Mouse (Mus musculus) left cerebral cortex, adult 8-10 months (tissue): Measurements from ENCODE around the gene Stx16. TPM values are rescaled to one million over a fixed set of nuclear protein-coding genes. Genes with fewer than 3 reads are reported as not detected.
A peak's percentile ranks its signal among the peaks of the same experiment; 100 is the strongest.

Source experiments
- DNase-seq, 2 experiments: peaks; one replicate each; pipeline ENCODE4 v3.0.0; 2022; ENCODE audit warnings: low spot score in 2 of 2
- total RNA-seq, 4 experiments: library from RNA; stranded (reverse); gene quantifications; 2 replicates each; pipeline ENCODE4 v1.2.4; 2022

The Stx16 gene
- 10 to 100 TPM; 60.0 to 66.7 (median 63.1) TPM for total RNA-seq

DNA sequence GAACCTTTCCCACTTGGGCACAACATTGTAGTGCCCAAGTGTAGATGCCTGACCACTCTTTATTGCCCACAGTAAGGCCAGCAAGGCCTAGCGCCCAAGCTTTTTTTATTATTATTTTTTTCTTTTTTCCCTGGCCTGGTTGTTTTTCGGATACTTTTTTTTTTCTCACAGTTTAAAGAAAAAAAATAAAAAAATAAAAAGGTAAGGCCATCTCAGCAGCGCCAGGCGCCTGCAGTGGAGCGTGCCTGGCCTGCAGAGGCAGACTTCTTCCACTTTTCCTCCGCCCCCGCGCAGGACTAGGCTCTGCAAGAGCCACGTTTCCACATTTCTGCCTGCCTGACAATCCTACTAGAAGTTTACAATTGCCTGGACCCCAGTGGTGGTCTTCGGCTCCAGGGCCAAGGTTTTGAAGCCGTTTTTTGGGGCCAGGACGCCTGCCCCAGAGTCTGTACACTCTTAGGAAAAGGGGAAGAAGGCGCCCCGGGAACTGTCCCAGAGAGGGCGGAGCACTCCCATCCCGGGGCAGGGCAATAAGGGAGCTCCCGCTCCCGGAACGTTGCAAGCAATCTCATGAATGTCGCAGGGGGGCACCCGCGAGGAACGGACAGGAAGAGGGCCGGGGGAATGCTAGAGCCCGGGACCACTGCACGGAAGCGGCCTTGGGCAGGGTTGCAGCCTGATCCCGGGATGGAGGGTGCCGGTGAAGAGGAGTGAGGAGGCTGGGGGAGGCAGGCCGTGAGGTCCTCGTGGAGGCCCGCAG lies at the start of gene Stx16:
Gene Stx16, plus strand, starts transcription at position 636 of the 760 bp plus-strand sequence.
- DNase-seq, result peak; percentile 85 to 97

DNA sequence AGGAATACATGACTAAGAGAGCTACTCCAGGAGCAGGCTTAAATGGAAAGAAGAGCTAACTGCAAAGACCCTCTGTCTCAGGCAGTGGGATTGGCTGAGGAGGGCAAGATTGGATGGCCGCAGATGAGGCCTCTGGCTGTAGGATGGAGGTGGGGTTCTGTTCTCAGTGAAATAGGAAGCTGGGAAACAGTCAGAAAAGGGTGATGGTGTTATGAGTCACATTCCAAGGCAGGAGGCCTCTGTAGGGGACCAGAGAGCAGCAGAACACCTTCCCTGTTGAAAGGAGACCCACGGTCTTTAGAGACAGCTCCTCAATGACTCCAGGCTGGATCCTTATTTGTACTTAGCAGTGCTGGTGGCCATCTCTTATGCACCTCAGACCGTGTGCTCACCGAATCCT lies 49.7 kb upstream of the Stx16 start:
- no peak for DNase-seq

DNA sequence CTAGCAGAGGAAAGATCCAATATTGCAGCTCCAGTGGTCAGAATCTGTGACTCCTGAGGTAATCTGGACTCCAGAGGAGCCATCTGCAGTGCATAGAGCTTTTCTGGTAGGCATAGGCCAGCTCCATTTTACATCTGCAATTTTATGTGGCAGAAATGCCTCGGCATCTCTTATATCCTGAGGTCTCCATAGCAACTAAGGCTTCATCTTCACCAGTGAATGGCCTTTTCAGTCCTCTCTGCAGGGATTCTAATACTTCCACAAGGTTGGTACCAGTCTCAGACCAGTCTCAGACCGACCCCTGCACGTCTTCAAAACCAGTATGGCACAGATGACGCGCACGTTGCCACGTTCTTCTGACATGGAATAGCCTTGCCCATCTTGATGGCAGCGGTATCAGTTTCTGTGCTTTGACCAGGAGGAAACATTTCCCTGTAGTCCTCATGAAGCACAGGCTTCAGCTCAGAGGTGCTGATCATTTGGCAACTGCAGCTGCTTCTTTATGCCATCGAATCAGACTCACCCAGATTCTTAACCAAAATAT lies 42.8 kb upstream of the Stx16 start:
- no peak for DNase-seq

DNA sequence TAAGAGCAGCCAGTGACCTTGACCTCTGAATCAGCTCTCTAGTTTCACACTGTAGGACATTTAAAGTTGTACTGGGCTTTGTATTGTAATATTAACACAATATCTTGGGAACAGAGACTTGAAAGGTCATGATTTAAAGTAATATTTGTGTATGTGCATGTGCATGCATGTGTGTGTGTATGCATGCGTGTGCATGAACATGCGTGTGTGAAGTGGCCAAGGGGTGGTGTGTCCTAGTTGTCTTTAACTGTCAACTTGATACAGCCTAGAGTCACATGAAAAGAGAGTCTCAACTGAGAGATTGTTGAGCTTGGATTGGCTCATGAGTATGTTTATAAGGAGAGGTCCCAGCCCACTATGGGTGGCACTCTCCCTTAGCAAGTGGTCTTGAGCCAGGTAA lies 28.5 kb upstream of the Stx16 start:
- DNase-seq, result no peak

DNA sequence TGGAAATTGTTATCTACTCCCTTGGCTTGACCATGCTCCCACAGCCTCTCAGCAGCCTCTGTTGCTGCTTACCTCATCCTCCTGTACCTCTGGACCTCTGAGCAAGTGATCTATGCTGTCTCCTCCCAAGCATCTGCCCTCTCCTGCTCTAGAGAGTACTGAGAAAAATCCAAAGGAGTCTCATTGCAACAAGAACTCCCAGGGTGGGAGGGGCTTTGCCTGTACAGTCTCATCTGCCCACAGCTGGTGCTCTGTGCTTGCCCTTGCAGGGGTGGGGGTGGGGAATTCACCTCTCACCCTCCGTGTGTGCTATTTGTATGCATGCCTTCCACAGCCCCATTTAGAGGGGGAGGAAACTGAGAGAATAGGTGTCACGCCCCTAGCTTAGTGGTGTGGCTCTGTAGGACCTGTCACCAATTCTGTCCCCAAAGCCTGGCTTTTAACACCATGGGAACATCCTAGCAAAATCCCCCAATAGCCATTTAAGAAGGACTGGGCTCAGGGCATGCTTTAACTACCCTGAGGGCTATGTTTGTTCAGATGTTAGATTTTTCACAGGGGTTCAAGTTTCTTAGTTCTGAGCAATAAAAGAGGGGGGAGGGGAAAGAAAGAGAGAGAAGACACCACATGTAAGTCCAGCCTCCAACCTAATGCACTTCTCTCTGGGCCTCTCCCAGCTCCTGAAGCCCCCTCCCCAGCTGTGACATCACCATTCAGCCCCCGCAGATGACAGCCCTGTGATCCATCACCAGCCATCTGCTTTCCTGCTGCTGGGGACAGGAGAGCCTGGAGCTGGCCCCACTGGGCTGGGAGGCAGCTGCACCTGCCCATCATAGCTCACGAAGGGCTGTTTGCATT lies 26.4 kb upstream of the Stx16 start:
- no peak for DNase-seq

DNA sequence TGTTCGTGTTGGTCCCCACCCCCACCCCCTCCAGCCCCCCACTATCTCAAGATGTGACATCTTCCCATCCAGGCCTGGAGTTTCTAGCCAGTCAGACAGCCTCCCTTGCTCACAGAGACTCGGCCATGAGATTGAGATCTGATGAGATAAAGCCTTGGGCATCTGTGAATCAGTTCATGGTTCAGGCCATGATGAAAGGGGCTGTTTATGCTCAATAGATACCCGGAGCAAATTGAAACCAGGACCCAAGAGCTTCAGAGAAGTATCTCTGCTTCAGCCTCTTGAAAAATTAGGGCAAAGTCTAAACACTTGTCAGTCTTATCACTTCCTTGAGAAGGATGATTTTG lies 25.8 kb upstream of the Stx16 start:
- DNase-seq, result no peak

DNA sequence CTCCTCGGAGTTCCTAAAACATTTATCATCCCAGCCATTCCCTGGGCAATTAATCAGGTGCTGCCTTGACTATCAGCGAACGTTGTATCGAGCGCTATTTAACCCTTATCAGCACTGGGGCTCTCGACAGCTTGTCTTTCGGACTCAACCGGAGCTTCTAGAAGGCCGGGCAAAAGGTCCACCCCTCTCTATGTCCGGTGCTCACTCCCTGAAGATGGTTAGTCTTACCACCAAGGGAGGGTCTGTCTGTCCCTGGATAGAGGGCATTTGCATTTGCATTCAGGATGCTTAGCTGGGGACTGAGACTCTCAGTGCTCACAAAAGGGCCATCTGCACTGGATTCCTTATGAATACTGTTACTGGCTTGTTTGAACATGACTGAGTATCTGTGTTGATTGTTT lies 25.0 kb upstream of the Stx16 start:
- no peak for DNase-seq

DNA sequence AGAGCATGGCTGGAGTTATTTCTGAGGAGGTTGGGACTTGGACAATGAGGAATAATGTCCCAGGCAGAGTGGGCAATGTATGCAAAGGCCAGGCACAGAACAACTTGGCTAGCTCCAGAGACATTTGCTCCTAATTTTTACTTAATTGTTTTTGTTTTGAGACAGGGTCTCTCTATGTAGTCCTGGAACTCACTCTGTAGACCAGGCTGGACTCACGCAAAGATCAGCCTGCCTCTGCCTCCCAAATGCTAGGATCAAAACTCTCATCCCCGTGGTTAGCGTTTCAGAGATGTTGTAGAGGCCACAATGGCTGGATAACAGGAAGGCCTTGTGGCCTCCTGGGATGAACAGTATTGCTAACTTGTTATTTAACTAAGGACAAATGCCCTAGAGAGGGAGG lies 21.6 kb upstream of the Stx16 start:
- no peak for DNase-seq

DNA sequence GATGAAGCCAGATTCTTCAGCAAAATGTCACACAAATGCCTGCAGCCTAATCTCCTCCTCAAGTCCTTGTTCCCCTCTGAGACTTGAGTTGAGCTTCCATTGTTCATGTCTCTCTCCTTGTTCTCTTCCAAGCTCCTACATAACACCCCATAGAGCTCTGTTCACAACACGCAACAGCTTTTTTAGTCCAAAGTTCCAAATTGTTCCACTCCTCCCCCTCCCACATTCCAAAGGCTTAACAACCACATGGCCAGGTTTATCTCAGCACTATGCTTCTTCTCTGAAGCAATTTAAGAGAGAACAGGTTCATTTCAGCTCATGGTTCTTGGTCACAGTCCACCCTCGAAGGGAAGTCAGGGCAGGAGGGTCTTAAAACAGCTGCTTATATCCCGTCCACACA lies 18.4 kb upstream of the Stx16 start:
- no peak for DNase-seq

DNA sequence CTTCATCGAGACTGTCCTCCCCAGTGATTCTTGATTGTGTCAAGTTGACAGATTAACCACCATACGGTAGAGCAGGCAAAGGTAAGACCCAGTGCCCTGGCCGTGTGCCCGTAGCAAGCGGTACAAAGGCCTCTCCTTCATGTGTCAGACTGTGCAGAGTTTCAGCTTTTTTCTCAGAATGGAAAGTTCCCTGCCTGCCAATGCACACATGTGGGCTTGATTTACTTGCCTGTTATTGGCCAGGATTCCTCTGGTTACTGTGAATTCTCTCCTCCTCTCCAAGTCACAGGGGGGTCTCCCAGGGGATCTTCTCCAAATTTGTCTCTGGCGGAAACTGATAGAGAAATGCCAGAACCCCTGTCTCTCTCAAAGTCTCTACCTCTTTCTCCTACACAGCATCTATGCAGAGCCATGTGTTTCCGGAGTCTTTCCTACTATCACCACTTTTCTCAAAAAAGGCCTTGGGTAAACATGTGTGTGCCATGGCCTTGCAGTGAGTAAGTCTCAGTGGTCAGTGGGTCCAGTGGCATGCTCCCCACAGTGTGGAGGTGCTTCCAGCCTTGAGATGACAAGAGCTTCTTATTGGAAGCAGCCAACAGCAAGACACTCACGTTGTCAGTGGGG lies 17.7 kb upstream of the Stx16 start:
- DNase-seq, result no peak

DNA sequence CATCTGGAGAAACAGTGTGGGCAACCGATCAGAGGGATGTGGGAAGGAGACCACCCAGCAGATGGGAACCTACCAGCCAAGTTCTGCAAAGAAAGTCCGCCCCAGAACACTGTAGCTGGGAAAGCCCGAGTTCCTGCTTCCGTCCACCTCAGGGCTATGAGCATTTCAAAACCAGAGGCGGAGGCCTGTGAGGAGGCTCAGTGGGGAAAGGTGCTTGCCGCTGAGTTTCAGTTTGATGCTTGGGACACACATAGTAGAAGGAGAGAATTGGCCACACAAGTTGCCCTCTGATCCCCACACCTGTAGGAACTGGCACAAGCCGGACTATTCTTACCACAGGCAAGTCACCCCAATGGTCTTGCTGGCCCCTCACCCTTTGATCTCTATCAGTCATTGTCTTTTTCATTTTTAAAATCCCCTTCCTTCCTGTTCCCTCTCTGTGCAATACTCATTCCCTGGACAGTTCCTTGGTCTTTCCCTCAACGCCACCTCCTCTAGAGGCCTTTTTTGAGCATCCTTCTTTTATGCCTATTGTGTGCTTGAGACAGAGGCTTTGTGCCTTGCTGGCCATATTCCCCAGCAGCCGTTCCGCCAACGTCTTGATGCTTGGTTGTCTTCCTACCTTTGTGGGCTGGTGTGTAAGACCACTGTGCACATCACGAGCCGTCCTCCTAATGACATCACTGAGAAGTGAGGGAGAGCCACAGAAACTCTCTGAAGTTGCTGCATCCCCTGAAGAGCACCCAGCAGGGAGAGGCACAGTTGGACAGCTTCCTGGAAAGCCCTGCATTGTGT lies 16.3 kb upstream of the Stx16 start:
- no peak for DNase-seq

DNA sequence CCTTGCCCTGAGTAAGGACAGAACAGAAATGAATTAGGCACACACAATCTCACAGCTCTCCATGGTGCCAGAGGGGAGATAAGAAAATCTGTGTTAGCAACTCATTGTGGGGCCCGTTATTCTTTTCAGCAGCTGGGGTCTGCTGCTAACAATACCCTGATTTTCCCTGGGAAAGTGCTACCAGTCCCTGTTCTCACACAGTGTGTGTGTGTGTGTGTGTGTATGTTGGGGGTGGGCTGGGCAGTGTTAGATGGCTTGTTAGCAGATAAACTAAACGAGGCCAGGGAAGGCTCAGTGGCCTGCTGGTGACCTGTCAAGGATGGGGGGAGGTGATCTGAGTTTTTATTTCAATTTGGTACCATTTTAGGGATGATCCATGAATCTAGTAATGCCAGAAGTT lies 14.9 kb upstream of the Stx16 start:
- DNase-seq, result no peak

DNA sequence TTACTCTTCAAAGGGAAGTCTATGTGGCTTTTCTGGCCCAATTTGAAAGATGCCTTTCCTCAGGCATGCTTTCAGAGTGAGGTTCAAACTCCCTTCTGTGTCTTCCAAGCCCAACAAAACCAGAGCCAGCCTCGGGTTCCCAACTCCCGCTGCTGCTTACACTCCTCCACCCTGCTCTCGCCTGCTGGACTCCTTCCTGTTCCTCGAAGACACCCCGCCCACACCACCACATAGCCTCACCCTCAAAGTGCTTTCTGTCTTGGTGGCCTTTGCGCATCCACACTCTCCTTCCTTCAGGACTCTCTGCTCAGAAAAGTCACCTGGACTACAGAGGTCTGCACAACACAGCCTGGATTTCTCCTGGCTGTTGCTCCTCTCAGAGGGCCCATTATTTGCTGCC lies 13.0 kb upstream of the Stx16 start:
- no peak for DNase-seq

DNA sequence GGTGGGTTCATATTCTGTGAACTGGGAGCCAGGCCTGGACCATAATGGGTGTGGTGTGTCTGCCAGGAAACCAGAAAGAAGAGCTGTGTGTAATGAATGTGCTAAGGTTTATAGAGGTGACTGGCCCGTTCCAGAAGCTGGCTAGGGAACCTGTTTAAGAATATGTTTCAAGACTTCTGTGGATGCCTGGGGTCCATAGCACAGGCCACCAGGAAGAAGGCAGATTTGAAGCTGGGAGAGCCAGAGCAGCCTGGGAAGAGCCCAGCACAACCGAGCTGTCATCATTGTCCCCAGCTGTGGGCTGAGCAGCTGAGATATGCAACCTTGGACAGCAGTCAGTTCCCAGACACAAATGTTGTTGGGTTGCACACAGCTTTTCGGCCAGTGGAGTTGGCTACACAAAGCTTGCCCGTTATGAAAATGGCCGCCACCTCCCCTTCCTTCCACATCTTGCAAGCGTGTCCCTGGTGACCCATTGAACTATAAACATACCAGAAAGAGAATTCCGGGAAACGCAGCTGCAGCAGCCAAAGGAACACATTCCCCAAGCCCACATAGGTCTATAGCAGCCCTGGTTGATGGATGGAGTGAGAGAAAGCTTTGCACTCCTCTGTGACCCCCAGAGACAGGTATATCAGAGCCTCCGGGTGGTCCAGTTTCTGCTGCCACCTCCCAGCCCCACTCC lies 12.4 kb upstream of the Stx16 start:
- DNase-seq, result no peak

DNA sequence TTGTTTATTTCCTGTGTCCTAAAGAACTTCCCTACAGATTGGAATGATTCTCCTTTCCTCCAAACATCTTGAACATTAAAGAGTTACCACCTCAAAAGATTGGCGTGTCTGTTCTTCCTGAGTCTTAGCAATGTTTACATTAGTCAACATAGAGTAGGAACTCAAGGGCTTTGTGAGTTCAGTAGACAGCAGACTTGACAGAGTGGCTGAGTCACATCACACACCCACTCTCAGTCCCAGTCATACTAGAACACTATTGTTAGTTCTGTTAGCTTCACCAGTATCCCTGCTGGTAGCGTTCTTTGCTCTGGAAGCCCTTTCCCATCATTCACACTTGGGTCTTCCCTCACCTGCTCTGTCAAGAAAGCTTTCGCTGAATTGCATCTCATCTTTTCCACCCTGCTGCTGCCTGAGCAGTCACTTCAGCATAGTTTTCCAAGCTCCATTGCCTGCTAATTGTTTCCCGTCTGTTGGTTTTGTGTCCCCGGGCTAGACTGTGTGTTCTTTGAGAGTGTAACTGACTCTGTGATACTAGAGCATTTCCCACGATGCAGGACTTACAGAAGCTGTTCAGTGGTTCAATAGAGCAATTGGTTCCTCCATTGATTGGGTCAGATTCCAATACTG lies 8.2 kb upstream of the Stx16 start:
- DNase-seq, result no peak

DNA sequence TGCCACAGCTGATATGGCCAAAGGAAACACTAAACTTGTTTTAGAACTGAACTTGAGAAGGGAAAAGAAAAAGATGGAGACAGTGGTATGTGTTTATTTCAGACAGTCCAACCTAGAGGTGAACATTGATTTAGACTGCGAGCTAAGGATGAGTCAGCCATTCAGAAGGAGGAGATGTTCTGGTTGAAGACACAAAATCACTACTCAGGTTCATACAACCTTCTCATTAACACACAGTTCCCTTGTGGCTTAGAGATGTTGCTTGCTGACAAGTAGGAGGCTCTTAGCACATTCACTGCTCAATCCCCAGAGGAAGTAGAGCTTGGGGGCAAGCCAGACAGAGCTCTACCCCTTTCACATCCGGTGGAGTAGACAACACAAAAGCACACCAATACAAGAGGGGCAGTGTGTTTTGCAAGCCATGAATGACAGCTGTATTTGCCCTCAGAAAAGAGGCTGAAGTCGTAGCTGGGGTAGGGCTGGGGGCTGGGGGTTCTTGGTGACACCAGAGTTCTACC lies 6.5 kb upstream of the Stx16 start:
- DNase-seq, result no peak

DNA sequence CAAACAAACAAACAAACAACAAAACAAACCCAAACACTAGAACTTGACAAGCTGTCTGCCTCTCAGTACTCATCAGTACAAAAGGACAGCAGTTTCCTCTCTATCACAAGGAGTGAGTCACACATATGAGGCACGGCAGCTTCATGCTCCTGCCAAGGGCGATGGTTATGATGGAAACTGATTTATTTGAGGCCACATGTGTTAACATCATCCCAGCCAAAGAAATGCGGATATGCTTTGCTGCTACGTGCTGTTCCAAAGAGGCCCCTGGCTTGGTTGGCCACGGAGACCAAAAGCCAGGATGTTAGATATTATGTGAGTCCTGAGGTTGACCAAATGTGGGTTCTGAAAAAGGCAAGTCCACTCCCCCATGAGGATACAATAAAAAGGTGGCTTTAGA lies 4.7 kb upstream of the Stx16 start:
- DNase-seq, result no peak

DNA sequence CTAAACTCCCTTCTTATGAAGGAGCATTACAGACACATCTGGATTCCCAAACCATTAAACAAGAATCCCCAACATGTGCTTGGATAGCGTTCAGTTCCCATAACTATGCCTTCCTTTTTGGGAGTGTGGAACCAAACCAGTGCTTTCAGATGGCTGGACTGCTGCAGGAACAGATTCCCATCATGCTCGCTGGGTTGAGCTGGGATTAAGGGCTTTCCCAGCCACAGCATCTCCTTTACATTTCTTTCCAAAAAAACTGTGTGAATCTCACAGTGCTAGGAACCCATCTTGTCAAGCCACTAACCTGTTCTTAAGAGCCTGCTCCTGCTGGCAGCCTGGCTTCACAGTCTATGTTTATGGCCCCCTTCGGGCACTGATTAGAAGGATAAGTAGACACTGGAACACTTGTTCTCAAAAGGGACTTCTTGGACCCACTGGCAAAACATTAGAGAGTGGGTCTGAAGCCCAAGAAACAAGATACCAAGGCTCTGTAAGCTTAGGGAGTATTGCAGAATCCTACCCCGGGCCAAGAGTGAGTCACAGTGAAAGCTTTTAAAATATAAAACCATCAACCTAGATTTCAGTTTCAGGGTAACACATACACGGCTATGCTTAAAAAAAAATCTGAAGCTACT lies 2.8 kb upstream of the Stx16 start:
- no peak for DNase-seq

DNA sequence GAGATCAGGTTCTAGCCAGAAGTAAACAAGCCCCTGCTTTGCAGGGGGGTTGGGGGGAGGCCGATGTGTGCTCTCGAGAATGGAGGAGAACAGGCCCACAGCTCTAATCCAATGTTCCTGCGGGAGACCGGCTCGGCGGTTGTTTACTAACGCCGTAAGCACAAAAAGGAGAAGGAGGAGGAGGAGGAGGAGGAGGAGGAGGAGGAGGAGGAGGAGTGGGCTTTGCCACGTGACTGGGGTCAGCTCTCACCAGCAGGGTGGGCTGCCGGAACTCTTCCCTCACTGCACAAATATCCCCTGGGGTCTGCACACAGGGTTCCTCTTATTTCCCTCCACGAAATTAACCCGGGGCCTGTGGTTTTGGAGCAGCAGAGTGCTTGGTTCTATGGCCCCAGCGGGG lies 1.5 kb upstream of the Stx16 start:
- no peak for DNase-seq
